Mouse (Mus musculus): ENCODE results near the gene Pgbd1. TPM values are rescaled to one million over a fixed set of nuclear protein-coding genes. Genes with fewer than 3 reads are reported as not detected.

The Pgbd1 gene
- total RNA-seq, 2 experiments from 2014 or later, result 0.61 to 0.71 TPM

- DNase-seq, result no peak
Observed at GRCm38 (mm10) chr13:21415266-21415665, 25.6 kb downstream of the Pgbd1 start.

GRCm38 (mm10) chr13:21414231-21415212, 26.3 kb downstream of the Pgbd1 start:
- DNase-seq, result no peak

- DNase-seq, result no peak
Observed at GRCm38 (mm10) chr13:21408805-21409459, 31.9 kb downstream of the Pgbd1 start.

GRCm38 (mm10) chr13:21407969-21408804, 32.7 kb downstream of the Pgbd1 start:
- DNase-seq, result peak; percentile 88

GRCm38 (mm10) chr13:21407341-21407740, 33.5 kb downstream of the Pgbd1 start:
- DNase-seq, result no peak

- no peak for DNase-seq
Observed at GRCm38 (mm10) chr13:21402848-21403247, 38.0 kb downstream of the Pgbd1 start.

GRCm38 (mm10) chr13:21402287-21402846, 38.5 kb downstream of the Pgbd1 start, which contains the start of gene Zkscan3:
Gene Zkscan3 (minus strand): TSS chr13:21402755.
- peak; percentile 89 for DNase-seq

- no peak for DNase-seq
Observed at GRCm38 (mm10) chr13:21401636-21402286, 39.1 kb downstream of the Pgbd1 start.

GRCm38 (mm10) chr13:21401166-21401565, 39.7 kb downstream of the Pgbd1 start:
- no peak for DNase-seq

GRCm38 (mm10) chr13:21397486-21397885, 43.4 kb downstream of the Pgbd1 start:
- no peak for DNase-seq

GRCm38 (mm10) chr13:21396048-21396447, 44.8 kb downstream of the Pgbd1 start:
- peak; percentile 35 for DNase-seq

GRCm38 (mm10) chr13:21395623-21396022, 45.2 kb downstream of the Pgbd1 start:
- DNase-seq, result no peak

GRCm38 (mm10) chr13:21395211-21395610, 45.6 kb downstream of the Pgbd1 start:
- no peak for DNase-seq

GRCm38 (mm10) chr13:21377773-21378172, 63.1 kb downstream of the Pgbd1 start:
- no peak for DNase-seq

GRCm38 (mm10) chr13:21372700-21373099, 68.2 kb downstream of the Pgbd1 start:
- no peak for DNase-seq

Small RNA genes within 50 kb of the gene (microRNA-seq; reads per million reads assigned to microRNA genes)
- gene Mir1896 (0 reads per million in 2 experiments), gene Mir6942 (0.35 to 2.0 reads per million in 2 experiments)

Other genes with a start within 250 kb of the Pgbd1 start
- gene Gpx5, start 148.3 kb downstream of the Pgbd1 start, total RNA-seq (2021), result not detected
- not detected for gene Gpx6, start 128.9 kb downstream of the Pgbd1 start, total RNA-seq (2021)
- not detected for gene Olfr1367, start 94.1 kb downstream of the Pgbd1 start, total RNA-seq (2021)
- 1 to 10 TPM; 6.6 to 7.5 TPM for gene Zscan12, start 78.2 kb downstream of the Pgbd1 start, total RNA-seq (2021)
- gene Zkscan3, start 38.3 kb downstream of the Pgbd1 start, total RNA-seq (2021), result 10 to 100 TPM; 37.9 to 43.5 TPM
- gene Zscan26, start 12.7 kb upstream of the Pgbd1 start, total RNA-seq (2021), result 10 to 100 TPM; 17.7 to 19.1 TPM
- gene Nkapl, start 27.5 kb upstream of the Pgbd1 start, total RNA-seq (2021), result under 1 TPM; 0.47 to 0.91 TPM
- 1 to 10 TPM; 1.1 to 1.4 TPM for gene Zkscan4, start 37.8 kb upstream of the Pgbd1 start, total RNA-seq (2021)
- gene Gm10065, start 38.4 kb upstream of the Pgbd1 start, total RNA-seq (2021), result not detected
- 10 to 100 TPM; 21.1 to 21.9 TPM for gene AK157302, start 54.2 kb upstream of the Pgbd1 start, total RNA-seq (2021)
- gene Gm11273, start 60.4 kb upstream of the Pgbd1 start, total RNA-seq (2021), result 100 to 1,000 TPM; 183 to 189 TPM
- gene Zkscan8, start 90.1 kb upstream of the Pgbd1 start, total RNA-seq (2021), result 10 to 100 TPM; 15.1 to 16.5 TPM
- gene Olfr1366, start 101.8 kb upstream of the Pgbd1 start, total RNA-seq (2021), result not detected
- not detected for gene Olfr1535, start 118.8 kb upstream of the Pgbd1 start, total RNA-seq (2021)
- not detected for gene Olfr1364, start 140.7 kb upstream of the Pgbd1 start, total RNA-seq (2021)
- not detected for gene Olfr1362, start 173.0 kb upstream of the Pgbd1 start, total RNA-seq (2021)
- gene Olfr11, start 201.5 kb upstream of the Pgbd1 start, total RNA-seq (2021), result not detected
- gene Olfr1361, start 222.3 kb upstream of the Pgbd1 start, total RNA-seq (2021), result not detected
- gene Olfr1360, start 236.3 kb upstream of the Pgbd1 start, total RNA-seq (2021), result not detected

Data from heart, postnatal 4 days (tissue).